In the genomic region with DNA sequence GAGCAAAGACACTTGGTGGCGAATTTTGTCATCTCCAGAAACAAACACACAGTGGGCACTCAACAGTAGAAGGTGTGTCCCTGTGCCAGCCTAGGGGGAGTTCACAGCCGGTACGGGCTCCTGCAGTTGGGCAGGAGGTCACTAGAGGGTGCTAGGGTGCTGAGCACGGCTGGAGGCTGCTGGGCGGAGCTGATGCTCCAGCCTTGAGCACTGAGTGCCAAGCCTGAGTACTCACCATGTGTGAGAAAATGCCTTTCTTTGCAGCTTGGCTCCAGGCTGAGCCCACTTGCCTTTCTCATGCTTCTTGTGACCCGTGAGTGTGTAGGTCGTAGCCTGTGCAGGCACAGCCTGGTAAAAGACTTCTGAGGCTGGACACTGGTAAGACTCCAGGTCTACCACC, we compare ENCODE assay signal across 8 mouse cellular contexts. TPM values are rescaled to one million over a fixed set of nuclear protein-coding genes. Genes with fewer than 3 reads are reported as not detected.
DNase-seq lines count a peak whose midpoint lies in the region; ATAC-seq and TF ChIP-seq lines count a peak whose summit lies in the region.

No protein-coding gene starts in this region.

- DNase-seq in 416B (ENCODE audit: low read depth): peak; percentile 87
- peak; percentile 73 to 78 for DNase-seq in adrenal gland, postnatal 4 days (ENCODE audit: low spot score in 2 of 2)
- peak; percentile 44 for DNase-seq in liver, adult 2 months (ENCODE audit: extremely low read depth, low read depth, low spot score)
- peak; percentile 81 to 89 for DNase-seq in spleen, postnatal 4 days (ENCODE audit: low spot score in 2 of 2)

- H3K4me2 ChIP-seq in heart, embryonic 12.5 days: peak overlapping the region; percentile 45; the same call in 1 of the 2 replicates
- no peak overlapping the region for H3K4me2 ChIP-seq in kidney, embryonic 16.5 days (replicated peaks; ENCODE audit: low read depth, low read length)
- peak overlapping the region; percentile 81 for H3K4me2 ChIP-seq in myocyte (ENCODE audit: low read depth)

- H3K27me3 ChIP-seq in heart, embryonic 12.5 days (replicated peaks): no peaks in the 10 kb centered on the region
- H3K27me3 ChIP-seq in kidney, embryonic 16.5 days (ENCODE audit: insufficient read depth, low read length): no peaks in the 10 kb centered on the region
- no peaks in the 10 kb centered on the region for H3K27me3 ChIP-seq in liver, adult 2 months (ENCODE audit: control insufficient read depth, insufficient read depth, low read length)
- H3K27me3 ChIP-seq in myocyte (ENCODE audit: control insufficient read depth, insufficient read depth, insufficient read length): no peaks in the 10 kb centered on the region

- no peaks in the 10 kb centered on the region for H3K9me3 ChIP-seq in heart, embryonic 12.5 days (replicated peaks)
- H3K9me3 ChIP-seq in kidney, embryonic 16.5 days (ENCODE audit: low read length): no peaks in the 10 kb centered on the region

- peak; percentile 99 for TF ChIP-seq CTCF in liver, adult 2 months (IDR thresholded peaks at IDR 0.05; ENCODE audit: low read depth, low read length)

- H3K36me3 ChIP-seq in heart, embryonic 12.5 days: no peaks in the 10 kb centered on the region
- no peaks in the 10 kb centered on the region for H3K36me3 ChIP-seq in kidney, embryonic 16.5 days (ENCODE audit: insufficient read depth, low read length)
- H3K36me3 ChIP-seq in liver, adult 2 months (ENCODE audit: control insufficient read depth, insufficient read depth, low read length): no peaks in the 10 kb centered on the region
- no peaks in the 10 kb centered on the region for H3K36me3 ChIP-seq in myocyte (ENCODE audit: control insufficient read depth, insufficient read depth)

- no peak overlapping the region for H3K9ac ChIP-seq in heart, embryonic 12.5 days
- H3K9ac ChIP-seq in kidney, embryonic 16.5 days (replicated peaks; ENCODE audit: low read length): peak overlapping the region; percentile 32; the same call in 1 of the 2 replicates
- no peak overlapping the region for H3K9ac ChIP-seq in liver, adult 2 months (ENCODE audit: low read depth, low read length)

- no peaks in the 10 kb centered on the region for H3K79me2 ChIP-seq in liver, adult 2 months (ENCODE audit: control insufficient read depth, insufficient read depth, low read length)
- no peaks in the 10 kb centered on the region for H3K79me2 ChIP-seq in myocyte (ENCODE audit: control insufficient read depth, insufficient read depth)

- H3ac ChIP-seq in myocyte (ENCODE audit: control insufficient read depth, insufficient read length): no peak overlapping the region

- peak overlapping the region; percentile 50 for H3K27ac ChIP-seq in heart, embryonic 12.5 days (ENCODE audit: poor library complexity, severe bottlenecking)
- H3K27ac ChIP-seq in kidney, embryonic 16.5 days (ENCODE audit: low read length): peak overlapping the region; percentile 78
- H3K27ac ChIP-seq in liver, adult 2 months (replicated peaks; ENCODE audit: insufficient read depth, low read depth, low read length): no peak overlapping the region

- peak; percentile 56 for ATAC-seq in erythroblast, adult 5-6 weeks (replicated peaks; ENCODE audit: low FRiP score, poor library complexity, severe bottlenecking)
- peak; percentile 67 for ATAC-seq in heart, embryonic 12.5 days (ENCODE audit: insufficient number of reproducible peaks, low FRiP score)
- ATAC-seq in kidney, embryonic 16.5 days (ENCODE audit: low FRiP score, low TSS enrichment): peak; percentile 88

- WGBS in heart, embryonic 12.5 days: under 1% methylated on average over 7 of the region's 7 CpGs
- WGBS in kidney, embryonic 16.5 days: under 1% methylated on average over 7 of the region's 7 CpGs
- WGBS in liver, adult 2 months: 1% methylated on average over 7 of the region's 7 CpGs

- no peak overlapping the region for H3K4me3 ChIP-seq in heart, embryonic 12.5 days
- no peak overlapping the region for H3K4me3 ChIP-seq in kidney, embryonic 16.5 days (ENCODE audit: low read length)
- no peak overlapping the region for H3K4me3 ChIP-seq in liver, adult 2 months (ENCODE audit: insufficient read depth, low read depth, low read length)
- peak overlapping the region; percentile 10 for H3K4me3 ChIP-seq in myocyte

- H3K4me1 ChIP-seq in heart, embryonic 12.5 days (replicated peaks): peaks cover 37% of the 10 kb centered on the region
- H3K4me1 ChIP-seq in kidney, embryonic 16.5 days (ENCODE audit: insufficient read depth, low read length): peaks cover 18% of the 10 kb centered on the region
- no peaks in the 10 kb centered on the region for H3K4me1 ChIP-seq in liver, adult 2 months (ENCODE audit: control insufficient read depth, insufficient read depth, low read length)

- TF ChIP-seq POLR2A in liver, adult 2 months (IDR thresholded peaks at IDR 0.05; ENCODE audit: extremely low read depth, insufficient read depth, low read length): no peak
- peak; percentile 70 for TF ChIP-seq POLR2A in myocyte (IDR thresholded peaks at IDR 0.05; ENCODE audit: insufficient read length, low read depth)

TF ChIP-seq in myocyte, 11 proteins besides CTCF, POLR2A, EP300 and RAD21:
- no peak for TF ChIP-seq MAX (IDR thresholded peaks at IDR 0.05; ENCODE audit: low read depth)
- no peak for TF ChIP-seq CEBPB (IDR thresholded peaks at IDR 0.05; ENCODE audit: insufficient read depth, poor library complexity, severe bottlenecking)
- TF ChIP-seq POLR2AphosphoS2 (IDR thresholded peaks at IDR 0.05; ENCODE audit: insufficient read length, low read depth): peak; percentile 51
- no peak for TF ChIP-seq USF1 (IDR thresholded peaks at IDR 0.05; ENCODE audit: low read depth)
- peak in 1 of 3 experiments; percentile 37 for TF ChIP-seq MYOD1 (IDR thresholded peaks at IDR 0.05; ENCODE audit: control insufficient read depth in 1 of 3, insufficient read length in 2 of 3, low read depth in 2 of 3)
- TF ChIP-seq MYOG (IDR thresholded peaks at IDR 0.05; ENCODE audit: control insufficient read depth in 1 of 3, insufficient read depth in 1 of 3, insufficient read length in 2 of 3, low read depth in 2 of 3): peak in 1 of 3 experiments; percentile 60
- no peak for TF ChIP-seq TCF12 (IDR thresholded peaks at IDR 0.05; ENCODE audit: insufficient read depth, poor library complexity, severe bottlenecking)
- no peak for TF ChIP-seq E2F4 (IDR thresholded peaks at IDR 0.05; ENCODE audit: insufficient read depth)
- TF ChIP-seq TCF3 (IDR thresholded peaks at IDR 0.05; ENCODE audit: insufficient read length, low read depth): no peak
- no peak for TF ChIP-seq SRF (IDR thresholded peaks at IDR 0.05; ENCODE audit: control insufficient read depth, insufficient read length, low read depth)
- no peak for TF ChIP-seq REST (IDR thresholded peaks at IDR 0.05; ENCODE audit: insufficient read depth, insufficient read length)
TF ChIP-seq in myocyte: peak in this region for 3.

RNA-seq across cellular contexts. Expression of a gene that starts 14.6 kb away (rescaled TPM):
- total RNA-seq in adrenal gland, postnatal 4 days (2021): 10 to 100 TPM; 18.2 to 21.0 TPM
- 0.42 and 2.7 TPM in 2 replicates for total RNA-seq in erythroblast, adult 5-6 weeks (2015; ENCODE audit: low replicate concordance)
- total RNA-seq in erythroblast, adult 5-6 weeks (2017; ENCODE audit: low replicate concordance): 0.42 TPM in 1 of 2 replicates, not detected in the other
- 8.0 and 9.2 TPM in 2 replicates for polyA plus RNA-seq in heart, embryonic 12.5 days (2016; fragmentation: Nextera tagmentation; extraction: Ambion mirVana)
- polyA plus RNA-seq in kidney, embryonic 16.5 days (2015; fragmentation: Nextera tagmentation; extraction: Ambion mirVana): 9.1 and 10.6 TPM in 2 replicates
- 0.65 and 0.74 TPM in 2 replicates for total RNA-seq in liver, adult 2 months (2014; rRNA removed)
- polyA plus RNA-seq in liver, adult 2 months (2012; rRNA removed): 2.1 TPM in 2 replicates
- polyA plus RNA-seq in myocyte (2012; fragmentation: generic; extraction: Trizol): 9.6 TPM

RNA-seq across cellular contexts. Expression of a gene that starts 20.6 kb away (rescaled TPM):
- total RNA-seq in adrenal gland, postnatal 4 days (2021): 1 to 10 TPM; 3.8 to 4.3 TPM
- not detected in 2 replicates for total RNA-seq in erythroblast, adult 5-6 weeks (2015; ENCODE audit: low replicate concordance)
- not detected in 2 replicates for total RNA-seq in erythroblast, adult 5-6 weeks (2017; ENCODE audit: low replicate concordance)
- 0.08 TPM in 1 of 2 replicates, not detected in the other for polyA plus RNA-seq in heart, embryonic 12.5 days (2016; fragmentation: Nextera tagmentation; extraction: Ambion mirVana)
- polyA plus RNA-seq in kidney, embryonic 16.5 days (2015; fragmentation: Nextera tagmentation; extraction: Ambion mirVana): 0.26 and 0.39 TPM in 2 replicates
- total RNA-seq in liver, adult 2 months (2014; rRNA removed): 0.18 and 0.27 TPM in 2 replicates
- 0.21 and 0.39 TPM in 2 replicates for polyA plus RNA-seq in liver, adult 2 months (2012; rRNA removed)
- polyA plus RNA-seq in myocyte (2012; fragmentation: generic; extraction: Trizol): 1.0 TPM

RNA-seq across cellular contexts. Expression of a gene that starts 20.9 kb away (rescaled TPM):
- total RNA-seq in adrenal gland, postnatal 4 days (2021): 1 to 10 TPM; 4.5 to 5.6 TPM
- total RNA-seq in erythroblast, adult 5-6 weeks (2015; ENCODE audit: low replicate concordance): 2.9 TPM in 1 of 2 replicates, not detected in the other
- total RNA-seq in erythroblast, adult 5-6 weeks (2017; ENCODE audit: low replicate concordance): 0.94 TPM in 1 of 2 replicates, not detected in the other
- polyA plus RNA-seq in heart, embryonic 12.5 days (2016; fragmentation: Nextera tagmentation; extraction: Ambion mirVana): 2.7 and 3.4 TPM in 2 replicates
- polyA plus RNA-seq in kidney, embryonic 16.5 days (2015; fragmentation: Nextera tagmentation; extraction: Ambion mirVana): 2.8 and 3.3 TPM in 2 replicates
- 0.20 and 0.28 TPM in 2 replicates for total RNA-seq in liver, adult 2 months (2014; rRNA removed)
- polyA plus RNA-seq in liver, adult 2 months (2012; rRNA removed): 0.61 and 1.1 TPM in 2 replicates
- 7.9 TPM for polyA plus RNA-seq in myocyte (2012; fragmentation: generic; extraction: Trizol)
